Mouse (Mus musculus): ENCODE results near the gene Katnal1. TPM values are rescaled to one million over a fixed set of nuclear protein-coding genes. Genes with fewer than 3 reads are reported as not detected.
A peak's percentile ranks its signal among the peaks of the same experiment; 100 is the strongest.

Gene Katnal1
- total and polyA plus RNA-seq, 3 experiments, result 2.8 to 7.0 (median 3.2) TPM

DNA sequence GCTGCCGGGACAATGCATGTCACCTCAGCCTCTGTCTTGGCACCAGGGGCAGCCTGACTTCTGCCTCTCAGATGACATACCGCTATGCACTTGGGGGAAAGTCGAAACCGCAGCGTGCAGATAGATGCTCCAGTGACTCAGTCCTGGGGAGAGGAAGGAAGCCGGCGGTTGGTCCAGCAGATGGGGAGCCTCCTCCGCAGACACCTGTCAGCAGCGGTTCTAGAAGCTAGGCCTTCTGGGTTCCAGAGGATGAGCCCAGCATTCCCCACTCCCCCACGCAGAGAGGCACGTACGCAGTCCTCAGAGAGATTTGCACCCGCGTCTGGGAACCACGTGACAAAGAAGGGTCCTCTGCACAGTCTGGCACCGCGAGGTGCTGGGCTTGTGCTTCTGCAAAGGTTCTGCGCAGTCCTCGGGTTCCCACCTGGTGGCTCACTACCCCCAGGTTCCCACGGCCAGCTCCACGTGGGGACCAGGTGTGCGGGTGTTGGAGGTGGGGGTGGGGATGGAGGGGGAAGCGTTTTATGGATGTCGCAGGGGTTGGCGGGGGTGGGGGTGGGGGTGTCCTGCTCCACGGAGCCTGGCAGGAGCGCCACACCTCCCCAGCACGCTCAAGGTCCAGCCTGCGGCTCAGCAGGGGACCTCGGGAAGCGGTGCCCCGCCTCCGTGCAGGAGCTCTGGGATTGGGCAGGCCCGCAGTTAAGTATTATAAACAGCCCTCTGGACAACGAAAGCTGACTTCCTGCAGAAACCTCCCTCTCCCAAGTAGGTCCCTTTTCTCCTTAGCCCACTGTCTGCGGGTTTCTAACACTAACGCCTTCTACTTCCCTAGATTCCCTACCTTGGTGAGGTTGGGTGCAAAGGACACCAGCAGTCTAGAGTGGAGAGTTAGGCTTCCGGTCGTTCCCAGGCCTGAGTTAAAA lies 30.2 kb upstream of the Katnal1 start:
- Histone ChIP-seq H3K27ac (ENCODE audit: insufficient read depth, low read depth) (no peak overlapping the region), H3K27me3 (replicated peaks) (peaks cover 3% of the 10 kb centered on the region), H3K79me2 (replicated peaks; ENCODE audit: control insufficient read depth, extremely low read depth, insufficient read depth, poor library complexity, severe bottlenecking) (no peaks in the 10 kb centered on the region), H3K9ac (ENCODE audit: insufficient read depth, low read depth) (no peak overlapping the region), H3K4me3 (replicated peaks in 1 of 3; ENCODE audit: low read depth in 2 of 3, low read length in 2 of 3, poor library complexity in 1 of 3) (peak overlapping the region in 2 of 3 experiments; percentile 21 to 26), H3K9me3 (replicated peaks; ENCODE audit: low read length) (no peaks in the 10 kb centered on the region), H3K36me3 (replicated peaks in 1 of 2; ENCODE audit: control insufficient read depth in 1 of 2, insufficient read depth in 1 of 2, low read length in 1 of 2) (no peaks in the 10 kb centered on the region), H3K4me2 (ENCODE audit: insufficient read depth, low read depth, poor library complexity, severe bottlenecking) (peak overlapping the region; percentile 48), H3K4me1 (ENCODE audit: control insufficient read depth in 1 of 2, insufficient read depth in 2 of 2) (peaks cover 0 to 24% of the 10 kb centered on the region in 2 experiments; a peak in 2 of 4 replicates)
- TF ChIP-seq E2F4 (IDR thresholded peaks at IDR 0.05; ENCODE audit: insufficient replicate concordance, low read depth, low read length) (no peak), EP300 (IDR thresholded peaks at IDR 0.05; ENCODE audit: low read length) (peak; percentile 72; the same call in 1 of the 2 replicates), SMC3 (IDR thresholded peaks at IDR 0.05; ENCODE audit: low read depth, low read length) (no peak), ZC3H11A (IDR thresholded peaks at IDR 0.05; ENCODE audit: low read depth, low read length) (no peak), ZMIZ1 (IDR thresholded peaks at IDR 0.05; ENCODE audit: low read depth, low read length) (0 out of 2 replicates have a peak, but pooled peaks have one; percentile 25), SIN3A (IDR thresholded peaks at IDR 0.05; ENCODE audit: low read length) (no peak), ETS1 (conservative IDR thresholded peaks at IDR 0.05; ENCODE audit: low read depth, low read length) (peak; percentile 79), CHD1 (IDR thresholded peaks at IDR 0.05; ENCODE audit: low read depth, low read length) (no peak), USF2 (conservative IDR thresholded peaks at IDR 0.05; ENCODE audit: low read depth, low read length) (peak; percentile 14; the same call in 1 of the 2 replicates), JUN (IDR thresholded peaks at IDR 0.05; ENCODE audit: insufficient read depth, low read depth, low read length) (no peak), MAX (IDR thresholded peaks at IDR 0.05; ENCODE audit: low read length) (peak; percentile 65; the same call in 1 of the 2 replicates), MAFK (IDR thresholded peaks at IDR 0.05; ENCODE audit: insufficient replicate concordance, low read length) (peak; percentile 59; the same call in 1 of the 2 replicates), MXI1 (IDR thresholded peaks at IDR 0.05; ENCODE audit: low read depth, low read length) (peak; percentile 50; the same call in 1 of the 2 replicates), BHLHE40 (IDR thresholded peaks at IDR 0.05; ENCODE audit: low read depth, low read length) (peak; percentile 92), JUND (conservative IDR thresholded peaks at IDR 0.05; ENCODE audit: low read depth, low read length) (0 out of 2 replicates have a peak, but pooled peaks have one; percentile 11), TBP (conservative IDR thresholded peaks at IDR 0.05; ENCODE audit: low read depth, low read length) (no peak), MEF2A (IDR thresholded peaks at IDR 0.05; ENCODE audit: borderline replicate concordance, low read depth, low read length) (peak; percentile 51; the same call in 1 of the 2 replicates), USF1 (IDR thresholded peaks at IDR 0.05; ENCODE audit: low read depth, low read length) (peak; percentile 64), GABPA (IDR thresholded peaks at IDR 0.05; ENCODE audit: insufficient replicate concordance, low read depth, low read length) (no peak), NELFE (IDR thresholded peaks at IDR 0.05; ENCODE audit: low read depth, low read length) (no peak), TCF12 (IDR thresholded peaks at IDR 0.05; ENCODE audit: low read depth, low read length) (peak; percentile 87), ELF1 (IDR thresholded peaks at IDR 0.05; ENCODE audit: low read depth, low read length) (0 out of 2 replicates have a peak, but pooled peaks have one; percentile 10), POLR2A (IDR thresholded peaks at IDR 0.05; ENCODE audit: low read depth, low read length) (no peak), UBTF (IDR thresholded peaks at IDR 0.05; ENCODE audit: low read depth, low read length) (peak; percentile 70; the same call in 1 of the 2 replicates)
- DNase-seq (ENCODE audit: extremely low read depth), result peak; percentile 90
- in situ Hi-C loops (cut with MboI; ENCODE audit: low pct_ligation_motif_present, low pct_unique_long_range_greater_than_20kb, low sequenced_read_pairs) (loop anchor here (10.0 kb wide), 1 partner anchor 145 kb away; no protein-coding TSS in a partner anchor), dilution Hi-C loops (cut with MboI; ENCODE audit: extremely low pct_ligation_motif_present, extremely low pct_unique_long_range_greater_than_20kb, low sequenced_read_pairs) (no loop called here)
